Mouse (Mus musculus): ENCODE measurements around the gene Sycp2. TPM values are rescaled to one million over a fixed set of nuclear protein-coding genes. Genes with fewer than 3 reads are reported as not detected.

The Sycp2 gene
- polyA plus RNA-seq (2016; fragmentation: Nextera tagmentation; extraction: Ambion mirVana), result 0.06 and 0.13 TPM in 2 replicates

DNA sequence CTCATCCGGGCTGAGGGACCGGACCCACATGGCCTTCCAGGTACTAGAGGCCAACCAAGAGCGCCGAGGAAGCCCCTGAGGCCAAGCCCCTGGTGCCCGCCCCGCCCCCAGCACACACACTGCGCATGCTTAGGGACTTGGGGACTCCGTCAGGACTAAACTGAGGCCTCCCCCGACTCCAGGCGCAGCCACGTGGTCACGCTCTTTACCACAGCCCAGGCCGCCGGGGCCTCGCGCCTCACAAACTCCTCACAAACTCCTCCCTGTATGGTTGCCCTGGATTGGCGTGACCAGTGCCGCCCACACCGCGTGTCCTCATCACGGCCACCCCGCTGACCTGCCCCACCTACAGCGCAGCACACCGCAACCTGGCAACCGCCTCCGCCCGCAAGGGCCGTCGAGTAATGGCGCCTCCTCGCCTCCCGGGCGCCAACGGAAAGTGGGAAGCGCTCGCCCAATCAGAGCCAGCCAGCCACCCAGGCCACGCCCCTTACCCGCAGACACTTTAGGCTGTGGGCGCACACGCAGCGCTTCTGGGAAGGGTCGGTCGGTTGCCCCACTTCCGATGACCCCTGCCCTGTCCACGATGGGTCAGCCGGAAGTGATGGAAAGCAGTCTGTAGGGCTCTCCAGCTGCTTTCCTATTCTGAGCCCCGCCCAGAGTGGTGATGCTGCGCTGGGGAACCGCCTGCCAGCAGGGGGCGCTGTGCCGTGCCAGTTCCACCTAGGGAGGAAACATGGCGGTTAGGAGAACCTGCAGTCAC is at the start of gene Sycp2:
Gene Sycp2 (minus strand): TSS at position 633 of the 763 bp plus-strand sequence.
- H3K27me3 ChIP-seq, result no peaks in the 10 kb centered on the region
- H3K36me3 ChIP-seq, result no peaks in the 10 kb centered on the region
- H3K4me3 ChIP-seq, result no peak within 1 kb of the TSS
- ATAC-seq (ENCODE audit: insufficient number of reproducible peaks, insufficient read depth, low FRiP score, low TSS enrichment), result no peak
- no peak within 1 kb of the TSS for H3K9ac ChIP-seq
- H3K27ac ChIP-seq, result no peak within 1 kb of the TSS
- WGBS, result 84% methylated on average over 52 of the region's 52 CpGs
- H3K9me3 ChIP-seq, result no peaks in the 10 kb centered on the region
- no peak within 1 kb of the TSS for H3K4me2 ChIP-seq (replicated peaks)
- H3K4me1 ChIP-seq, result no peaks in the 10 kb centered on the region

DNA sequence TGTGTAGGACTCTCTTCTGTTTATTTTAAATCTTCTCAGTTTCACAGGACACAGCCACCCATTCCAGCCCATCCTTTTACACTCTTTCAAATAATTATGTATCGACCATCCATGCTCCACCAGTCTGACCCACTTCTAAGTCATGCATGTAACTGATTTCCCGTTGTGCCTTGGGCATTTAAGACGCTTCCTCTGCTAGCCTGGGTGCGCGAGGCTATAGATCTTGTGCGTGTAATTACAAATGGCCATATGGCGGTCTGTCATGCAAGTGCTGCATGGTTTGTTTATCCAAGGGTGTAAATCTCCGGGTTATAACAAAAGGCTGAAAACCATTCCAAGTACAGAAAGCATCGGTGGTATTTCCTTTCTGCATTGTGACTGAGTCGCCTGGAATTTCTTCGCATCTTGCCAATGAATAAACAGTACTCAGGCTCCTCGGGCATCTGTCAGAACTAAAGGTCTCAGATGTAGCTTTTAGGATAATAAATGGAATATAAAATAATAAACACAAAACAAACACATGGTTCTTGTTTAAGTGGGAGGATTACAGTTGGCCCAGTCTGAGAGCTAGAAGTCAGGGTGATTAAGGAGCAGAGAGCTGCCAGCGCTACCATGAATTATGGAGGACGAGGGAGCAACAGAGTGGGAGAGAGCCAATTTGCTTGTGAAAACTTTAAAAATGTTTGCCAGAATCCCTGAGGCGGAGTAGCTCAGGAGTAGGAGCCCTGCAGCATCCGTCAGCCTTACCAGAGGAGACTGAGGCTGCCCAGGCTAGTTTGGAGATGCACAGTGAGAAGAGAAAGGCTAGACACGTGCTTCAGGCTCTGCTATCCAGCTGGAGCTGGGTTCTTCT is 47.4 kb upstream of the Sycp2 start:
- Histone ChIP-seq H3K36me3 (no peaks in the 10 kb centered on the region), H3K9ac (no peak overlapping the region), H3K9me3 (no peaks in the 10 kb centered on the region), H3K27me3 (no peaks in the 10 kb centered on the region), H3K4me3 (no peak overlapping the region), H3K4me1 (peaks cover 10% of the 10 kb centered on the region; the same call in 1 of the 2 replicates), H3K27ac (peak overlapping the region; percentile 69), H3K4me2 (replicated peaks) (peak overlapping the region; percentile 21; the same call in 1 of the 2 replicates)
- WGBS, result 30% methylated on average over 17 of the region's 17 CpGs
- peak; percentile 38 for ATAC-seq (ENCODE audit: insufficient number of reproducible peaks, insufficient read depth, low FRiP score, low TSS enrichment)

DNA sequence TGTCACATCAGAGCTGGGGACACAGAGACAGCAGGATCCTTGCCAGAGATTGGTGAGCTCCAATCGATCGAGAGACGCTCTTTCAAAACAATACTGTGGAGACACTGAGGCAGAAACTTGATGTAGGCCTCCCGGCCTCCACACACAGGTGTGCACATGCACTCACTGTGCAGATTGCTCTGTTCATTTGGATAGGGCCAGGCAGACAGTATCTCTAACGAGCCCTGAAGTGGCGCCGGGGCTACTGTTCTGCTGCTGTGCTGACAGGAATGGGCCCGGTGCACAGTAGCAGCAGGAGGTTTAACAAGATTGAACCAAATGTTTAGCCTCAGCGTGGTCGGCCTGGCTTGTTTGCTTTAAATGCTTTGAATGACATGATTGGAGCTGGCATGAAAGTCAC is 43.5 kb upstream of the Sycp2 start:
- Histone ChIP-seq H3K36me3 (no peaks in the 10 kb centered on the region), H3K4me3 (no peak overlapping the region), H3K27me3 (no peaks in the 10 kb centered on the region), H3K9me3 (no peaks in the 10 kb centered on the region), H3K4me1 (peaks cover 10% of the 10 kb centered on the region; the same call in 1 of the 2 replicates), H3K9ac (no peak overlapping the region), H3K27ac (no peak overlapping the region), H3K4me2 (replicated peaks) (no peak overlapping the region)
- 63% methylated on average over 10 of the region's 10 CpGs for WGBS
- ATAC-seq (ENCODE audit: insufficient number of reproducible peaks, insufficient read depth, low FRiP score, low TSS enrichment), result no peak

DNA sequence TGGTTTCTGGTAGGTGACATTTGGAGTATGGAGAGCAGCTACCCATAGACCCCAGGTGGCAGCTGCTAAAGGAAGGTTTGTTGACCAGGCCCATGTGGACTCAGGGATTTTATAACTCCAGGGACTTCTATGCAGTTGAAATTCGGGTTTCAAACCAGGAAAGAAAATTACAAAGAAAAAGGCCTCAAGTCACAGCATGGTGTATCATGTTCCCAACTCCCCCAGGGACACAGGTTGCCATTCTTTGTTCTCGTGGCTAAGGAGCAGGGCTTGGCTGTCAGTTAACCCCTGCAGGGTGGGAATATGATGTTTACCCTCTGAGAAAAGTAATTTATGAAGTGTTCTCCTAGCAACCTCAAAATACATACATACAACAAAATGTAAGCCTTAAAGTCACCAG is 42.8 kb upstream of the Sycp2 start:
- no peak for ATAC-seq (ENCODE audit: insufficient number of reproducible peaks, insufficient read depth, low FRiP score, low TSS enrichment)

DNA sequence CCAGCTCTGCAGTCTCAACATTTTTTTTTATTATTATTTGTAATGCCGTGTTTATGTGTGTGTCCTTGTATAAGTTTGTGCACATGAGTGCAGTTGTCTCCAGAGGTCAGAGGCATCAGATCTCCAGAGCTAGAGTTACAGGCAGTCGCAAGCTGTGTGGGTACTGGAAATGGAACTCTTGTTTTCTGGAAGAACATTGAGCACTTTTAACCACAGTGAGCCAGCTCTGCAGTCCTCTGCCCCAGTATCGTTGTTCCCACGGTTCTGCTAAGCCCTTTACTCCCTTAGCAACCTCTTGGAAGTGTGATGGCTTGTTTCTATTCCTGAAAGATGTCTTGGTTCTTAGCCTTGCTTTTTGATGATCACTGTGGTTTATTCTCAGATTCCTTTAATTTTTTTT is 41.9 kb upstream of the Sycp2 start:
- Histone ChIP-seq H3K9ac (no peak overlapping the region), H3K4me3 (no peak overlapping the region), H3K27me3 (no peaks in the 10 kb centered on the region), H3K36me3 (no peaks in the 10 kb centered on the region), H3K4me2 (replicated peaks) (no peak overlapping the region), H3K27ac (no peak overlapping the region), H3K4me1 (no peaks in the 10 kb centered on the region; the same call in 1 of the 2 replicates), H3K9me3 (no peaks in the 10 kb centered on the region)
- no peak for ATAC-seq (ENCODE audit: insufficient number of reproducible peaks, insufficient read depth, low FRiP score, low TSS enrichment)
- 77% methylated on average over 4 of the region's 4 CpGs for WGBS

More for the DNA sequence above, 42.8 kb upstream of the Sycp2 start:
- Histone ChIP-seq H3K27ac (no peak overlapping the region), H3K4me2 (replicated peaks) (no peak overlapping the region), H3K27me3 (no peaks in the 10 kb centered on the region), H3K9ac (no peak overlapping the region), H3K4me3 (no peak overlapping the region), H3K36me3 (no peaks in the 10 kb centered on the region), H3K9me3 (no peaks in the 10 kb centered on the region), H3K4me1 (peaks cover 6% of the 10 kb centered on the region; the same call in 1 of the 2 replicates)
- WGBS, result 5% methylated on average over 2 of the region's 2 CpGs

DNA sequence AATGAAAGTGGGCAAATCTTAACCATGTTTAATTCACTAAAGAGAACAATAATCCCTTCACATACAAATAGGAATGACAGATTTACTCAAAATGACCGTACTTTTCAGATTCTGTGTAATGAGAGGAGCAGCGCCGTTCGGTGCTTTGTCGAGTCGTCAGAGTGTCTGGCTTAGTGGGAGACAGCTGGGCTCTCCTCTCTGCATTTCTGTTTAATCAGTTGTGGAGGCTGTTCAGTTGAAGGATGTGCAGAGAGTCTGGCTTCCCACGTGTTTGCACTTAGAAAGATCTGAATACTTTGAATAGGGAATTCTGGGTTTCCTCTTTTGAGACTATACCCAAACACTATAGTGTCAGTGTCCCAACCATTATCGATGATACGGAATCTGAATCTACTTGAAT is 29.8 kb upstream of the Sycp2 start:
- Histone ChIP-seq H3K9ac (no peak overlapping the region), H3K36me3 (no peaks in the 10 kb centered on the region), H3K4me3 (no peak overlapping the region), H3K4me2 (replicated peaks) (no peak overlapping the region), H3K27ac (no peak overlapping the region), H3K4me1 (peaks cover 18% of the 10 kb centered on the region; the same call in 1 of the 2 replicates), H3K27me3 (no peaks in the 10 kb centered on the region), H3K9me3 (no peaks in the 10 kb centered on the region)
- ATAC-seq (ENCODE audit: insufficient number of reproducible peaks, insufficient read depth, low FRiP score, low TSS enrichment), result no peak
- WGBS, result 52% methylated on average over 9 of the region's 9 CpGs

DNA sequence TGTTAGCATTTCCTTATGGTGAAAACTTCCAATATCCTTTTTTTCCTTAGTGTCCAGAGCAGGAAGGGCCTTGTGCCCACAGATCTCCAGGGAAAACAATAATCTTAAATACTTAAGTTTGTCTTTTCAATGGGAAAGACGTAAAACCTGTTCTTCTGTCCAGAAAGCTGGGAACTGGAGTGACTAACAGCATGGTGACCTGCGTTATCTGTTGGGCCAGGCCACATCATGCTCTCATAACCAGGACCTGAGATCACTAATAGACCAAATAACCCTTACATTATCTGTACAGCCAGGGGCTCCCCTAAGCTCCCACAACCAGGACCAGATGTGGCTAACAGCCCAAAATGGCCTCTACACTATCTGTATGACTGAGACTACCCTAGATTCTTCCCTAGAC is 26.4 kb upstream of the Sycp2 start:
- 60% methylated on average over 2 of the region's 2 CpGs for WGBS
- H3K4me1 ChIP-seq, result peaks cover 21% of the 10 kb centered on the region; the same call in 1 of the 2 replicates
- H3K27ac ChIP-seq, result no peak overlapping the region
- H3K36me3 ChIP-seq, result no peaks in the 10 kb centered on the region
- no peak for ATAC-seq (ENCODE audit: insufficient number of reproducible peaks, insufficient read depth, low FRiP score, low TSS enrichment)
- H3K9ac ChIP-seq, result no peak overlapping the region
- H3K4me3 ChIP-seq, result no peak overlapping the region
- no peaks in the 10 kb centered on the region for H3K9me3 ChIP-seq
- no peaks in the 10 kb centered on the region for H3K27me3 ChIP-seq
- H3K4me2 ChIP-seq (replicated peaks), result no peak overlapping the region

DNA sequence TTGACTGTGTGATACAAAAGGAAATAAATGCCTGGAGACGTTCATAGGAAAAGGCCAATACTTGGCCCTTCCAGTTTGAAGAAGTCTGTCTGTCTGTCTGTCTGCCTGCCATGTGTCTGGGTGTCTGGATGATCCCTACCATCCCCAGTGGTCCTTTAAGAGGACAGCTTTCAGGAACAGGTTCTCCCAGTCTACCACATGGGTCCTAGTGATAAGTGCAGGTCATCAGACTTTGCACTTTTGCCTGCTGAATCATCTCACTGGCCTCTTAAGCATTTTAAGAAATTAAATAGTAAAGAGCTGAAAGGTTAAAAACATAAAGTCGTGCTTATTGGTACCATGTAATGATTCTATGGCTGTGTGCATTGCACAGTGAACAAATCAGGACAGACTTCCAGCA is 26.0 kb upstream of the Sycp2 start:
- H3K27me3 ChIP-seq, result no peaks in the 10 kb centered on the region
- H3K4me2 ChIP-seq (replicated peaks), result no peak overlapping the region
- WGBS, result 69% methylated on average over 2 of the region's 2 CpGs
- H3K27ac ChIP-seq, result no peak overlapping the region
- no peak overlapping the region for H3K4me3 ChIP-seq
- H3K36me3 ChIP-seq, result no peaks in the 10 kb centered on the region
- no peaks in the 10 kb centered on the region for H3K9me3 ChIP-seq
- no peak overlapping the region for H3K9ac ChIP-seq
- ATAC-seq (ENCODE audit: insufficient number of reproducible peaks, insufficient read depth, low FRiP score, low TSS enrichment), result no peak
- peaks cover 21% of the 10 kb centered on the region; the same call in 1 of the 2 replicates for H3K4me1 ChIP-seq

DNA sequence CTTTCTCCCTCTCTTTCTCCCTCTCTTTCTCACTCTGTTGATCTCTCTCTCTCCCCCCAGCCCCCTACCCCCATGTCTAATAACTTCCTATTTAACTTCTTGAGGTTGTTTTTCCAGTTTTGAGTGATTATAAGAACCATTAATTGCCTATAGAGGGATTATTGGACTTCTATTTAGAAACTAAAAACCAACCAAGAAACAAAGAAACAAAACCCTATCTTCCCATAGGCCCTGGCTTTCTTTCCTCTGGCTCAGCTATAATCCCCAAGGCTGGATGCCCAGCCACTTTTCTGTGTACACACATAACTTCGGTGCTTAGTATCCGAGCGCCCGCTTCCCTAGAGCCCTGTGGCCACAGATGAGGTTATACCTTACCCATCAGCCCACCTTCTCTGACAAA is 22.7 kb upstream of the Sycp2 start, which contains the start of gene Cdh26:
Gene Cdh26 (plus strand): TSS at position 301 of the 400 bp plus-strand sequence.
- H3K27me3 ChIP-seq, result 0 out of 2 replicates have a peak, but pooled peaks cover 4% of the 10 kb centered on the region
- peaks cover 16% of the 10 kb centered on the region; the same call in 1 of the 2 replicates for H3K4me1 ChIP-seq
- 78% methylated on average over 4 of the region's 4 CpGs for WGBS
- no peak within 1 kb of the TSS for H3K4me2 ChIP-seq (replicated peaks)
- H3K4me3 ChIP-seq, result no peak within 1 kb of the TSS
- H3K36me3 ChIP-seq, result no peaks in the 10 kb centered on the region
- H3K9me3 ChIP-seq, result no peaks in the 10 kb centered on the region
- ATAC-seq (ENCODE audit: insufficient number of reproducible peaks, insufficient read depth, low FRiP score, low TSS enrichment), result no peak
- no peak within 1 kb of the TSS for H3K27ac ChIP-seq
- H3K9ac ChIP-seq, result no peak within 1 kb of the TSS

DNA sequence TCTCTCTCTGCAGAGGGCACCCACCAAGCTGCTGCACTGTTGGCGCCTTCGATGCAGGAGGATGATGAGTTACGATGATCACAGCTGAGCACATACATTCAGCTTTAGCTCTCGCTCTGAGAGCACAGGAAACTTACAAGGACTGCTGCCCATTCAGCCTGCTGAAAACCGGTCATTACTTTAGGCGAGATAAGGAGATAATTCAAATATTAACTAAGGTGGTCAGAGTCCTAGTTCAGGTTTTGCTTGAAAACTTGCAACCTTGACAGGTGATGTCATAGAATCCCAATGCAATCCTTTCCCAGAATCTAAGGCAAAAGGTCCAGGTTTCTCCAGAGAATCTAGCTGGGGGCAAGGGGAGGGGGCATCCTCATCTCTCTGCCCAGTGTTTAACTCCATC is 21.9 kb upstream of the Sycp2 start:
- Histone ChIP-seq H3K4me1 (peaks cover 11% of the 10 kb centered on the region; the same call in 1 of the 2 replicates), H3K27me3 (0 out of 2 replicates have a peak, but pooled peaks cover 4% of the 10 kb centered on the region), H3K9me3 (no peaks in the 10 kb centered on the region), H3K27ac (no peak overlapping the region), H3K9ac (no peak overlapping the region), H3K4me3 (no peak overlapping the region), H3K36me3 (no peaks in the 10 kb centered on the region), H3K4me2 (replicated peaks) (no peak overlapping the region)
- 87% methylated on average over 6 of the region's 6 CpGs for WGBS
- ATAC-seq (ENCODE audit: insufficient number of reproducible peaks, insufficient read depth, low FRiP score, low TSS enrichment), result no peak

DNA sequence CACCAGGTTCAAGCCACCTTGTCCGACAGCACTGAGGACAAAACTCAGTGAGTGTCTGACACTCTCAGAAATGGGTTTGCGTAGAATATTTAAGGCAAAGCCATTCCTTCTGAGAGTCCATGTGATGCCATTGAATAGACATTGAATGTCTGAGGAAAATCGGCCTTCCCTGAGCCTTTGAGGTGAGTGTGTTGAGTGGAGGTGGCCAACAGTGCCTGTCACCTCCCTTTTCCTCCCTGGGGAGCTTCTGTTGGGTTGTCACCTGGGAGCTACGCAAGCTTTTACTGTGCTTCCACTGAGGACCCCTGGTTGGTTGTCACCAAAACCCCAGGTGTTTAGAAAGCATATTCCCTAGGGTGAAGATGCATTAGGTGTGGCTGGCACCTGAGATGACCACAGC is 21.2 kb upstream of the Sycp2 start:
- H3K36me3 ChIP-seq, result no peaks in the 10 kb centered on the region
- H3K4me2 ChIP-seq (replicated peaks), result no peak overlapping the region
- WGBS, result 88% methylated on average over 4 of the region's 4 CpGs
- H3K9ac ChIP-seq, result no peak overlapping the region
- H3K27ac ChIP-seq, result no peak overlapping the region
- no peak for ATAC-seq (ENCODE audit: insufficient number of reproducible peaks, insufficient read depth, low FRiP score, low TSS enrichment)
- no peaks in the 10 kb centered on the region for H3K9me3 ChIP-seq
- 0 out of 2 replicates have a peak, but pooled peaks cover 4% of the 10 kb centered on the region for H3K27me3 ChIP-seq
- peaks cover 5% of the 10 kb centered on the region; the same call in 1 of the 2 replicates for H3K4me1 ChIP-seq
- no peak overlapping the region for H3K4me3 ChIP-seq

All from embryonic facial prominence, embryonic 12.5 days (tissue).